Mouse (Mus musculus): Measurements from ENCODE around the gene Vpreb2.

DNA sequence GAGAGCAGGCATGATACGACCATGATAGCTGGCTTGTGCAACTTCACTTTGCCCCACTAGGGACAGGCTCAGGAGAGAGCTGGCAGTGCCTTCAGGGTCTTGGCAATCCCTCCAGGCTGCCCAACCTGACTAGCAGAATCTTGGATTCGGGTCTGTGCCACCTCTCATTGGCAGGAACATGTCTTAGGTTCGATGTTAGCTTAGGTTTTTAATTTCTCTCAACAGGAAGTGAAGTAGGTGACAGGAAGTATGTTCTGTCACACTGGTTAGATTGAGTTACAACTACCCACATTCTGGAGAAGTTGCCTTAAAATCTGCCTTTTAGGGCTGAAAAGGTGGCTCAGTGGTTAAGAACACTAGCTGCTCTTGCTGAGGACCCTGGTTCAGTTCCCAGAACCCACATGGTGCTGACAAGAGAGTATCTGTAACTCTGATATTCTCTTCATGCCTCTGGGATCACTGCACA is 45.8 kb upstream of the Vpreb2 start:
- TF ChIP-seq CTCF (conservative IDR thresholded peaks at IDR 0.05; ENCODE audit: insufficient read depth, insufficient read length, low read depth, low read length) (no peak), POLR2A (IDR thresholded peaks at IDR 0.05; ENCODE audit: low read depth, low read length) (no peak)

Data from kidney, adult 2 months (tissue).